Mouse (Mus musculus): ENCODE results near the gene Flad1. TPM values are rescaled to one million over a fixed set of nuclear protein-coding genes. Genes with fewer than 3 reads are reported as not detected.

Flad1 gene
- total RNA-seq, 4 experiments from 2014 or later, result 35.8 to 37.8 (median 37.1) TPM

GRCm38 (mm10) chr3:89383651-89384255, 27.9 kb downstream of the Flad1 start:
- DNase-seq (ENCODE audit: low spot score in 2 of 2), result no peak

GRCm38 (mm10) chr3:89382950-89383349, 28.7 kb downstream of the Flad1 start:
- DNase-seq (ENCODE audit: low spot score in 2 of 2), result no peak

- no peak for DNase-seq (ENCODE audit: low spot score in 2 of 2)
Measured at GRCm38 (mm10) chr3:89382033-89382882, 29.4 kb downstream of the Flad1 start.

- DNase-seq (ENCODE audit: low spot score in 2 of 2), result no peak
Measured at GRCm38 (mm10) chr3:89381233-89381632, 30.4 kb downstream of the Flad1 start.

GRCm38 (mm10) chr3:89380711-89381110, 31.0 kb downstream of the Flad1 start:
- DNase-seq (ENCODE audit: low spot score in 2 of 2), result no peak

GRCm38 (mm10) chr3:89380291-89380690, 31.4 kb downstream of the Flad1 start:
- no peak for DNase-seq (ENCODE audit: low spot score in 2 of 2)

GRCm38 (mm10) chr3:89379388-89380131, 32.1 kb downstream of the Flad1 start:
- DNase-seq (ENCODE audit: low spot score in 2 of 2), result no peak

- DNase-seq (ENCODE audit: low spot score in 2 of 2), result peak; percentile 59 to 61
Measured at GRCm38 (mm10) chr3:89378394-89379067, 33.1 kb downstream of the Flad1 start.

- DNase-seq (ENCODE audit: low spot score in 2 of 2), result no peak
Measured at GRCm38 (mm10) chr3:89377831-89378230, 33.8 kb downstream of the Flad1 start.

- no peak for DNase-seq (ENCODE audit: low spot score in 2 of 2)
Measured at GRCm38 (mm10) chr3:89373581-89374231, 38.0 kb downstream of the Flad1 start.

GRCm38 (mm10) chr3:89367338-89367737, 44.3 kb downstream of the Flad1 start:
- DNase-seq (ENCODE audit: low spot score in 2 of 2), result no peak

GRCm38 (mm10) chr3:89365486-89366414, 45.9 kb downstream of the Flad1 start:
- DNase-seq (ENCODE audit: low spot score in 2 of 2), result no peak

GRCm38 (mm10) chr3:89365153-89365485, 46.6 kb downstream of the Flad1 start, which contains the start of gene Dcst1:
Gene Dcst1 (minus strand): TSS chr3:89365253.
- DNase-seq (ENCODE audit: low spot score in 2 of 2), result no peak

- DNase-seq (ENCODE audit: low spot score in 2 of 2), result no peak
Measured at GRCm38 (mm10) chr3:89364631-89365030, 47.0 kb downstream of the Flad1 start.

- DNase-seq (ENCODE audit: low spot score in 2 of 2), result no peak
Measured at GRCm38 (mm10) chr3:89361675-89362074, 50.0 kb downstream of the Flad1 start, which contains the start of gene Dcst2. Gene Dcst2 (plus strand): TSS chr3:89361975.

GRCm38 (mm10) chr3:89360237-89360636, 51.4 kb downstream of the Flad1 start:
- DNase-seq (ENCODE audit: low spot score in 2 of 2), result no peak

GRCm38 (mm10) chr3:89359630-89360029, 52.0 kb downstream of the Flad1 start:
- no peak for DNase-seq (ENCODE audit: low spot score in 2 of 2)

- DNase-seq (ENCODE audit: low spot score in 2 of 2), result no peak
Measured at GRCm38 (mm10) chr3:89356029-89356428, 55.6 kb downstream of the Flad1 start.

GRCm38 (mm10) chr3:89355512-89355902, 56.2 kb downstream of the Flad1 start:
- no peak for DNase-seq (ENCODE audit: low spot score in 2 of 2)

All from layer of hippocampus, adult 8-10 months (tissue).